Mouse (Mus musculus) ovary, adult 18-20 months (tissue): Measurements from ENCODE around the gene Grb10.
A peak's percentile ranks its signal among the peaks of the same experiment; 100 is the strongest.

ENCODE experiments used
- DNase-seq: peaks from one replicate; pipeline ENCODE4 v3.0.0; 2022; ENCODE audit warnings: low spot score, mixed read lengths

The Grb10 gene

GRCm38 (mm10) chr11:11967519-11967918 is 71.0 kb downstream of the Grb10 start:
- no peak for DNase-seq

GRCm38 (mm10) chr11:11966220-11966619 is 72.3 kb downstream of the Grb10 start:
- DNase-seq: no peak

GRCm38 (mm10) chr11:11965501-11966125 is 72.9 kb downstream of the Grb10 start:
- peak; percentile 18 for DNase-seq

GRCm38 (mm10) chr11:11964729-11965128 is 73.8 kb downstream of the Grb10 start:
- DNase-seq: no peak

- DNase-seq: no peak
Observed at GRCm38 (mm10) chr11:11963587-11963986, 74.9 kb downstream of the Grb10 start.

GRCm38 (mm10) chr11:11963065-11963464 is 75.4 kb downstream of the Grb10 start:
- no peak for DNase-seq

GRCm38 (mm10) chr11:11962629-11962954 is 75.9 kb downstream of the Grb10 start:
- no peak for DNase-seq

- no peak for DNase-seq
Observed at GRCm38 (mm10) chr11:11961917-11962628, 76.4 kb downstream of the Grb10 start.

- DNase-seq: no peak
Observed at GRCm38 (mm10) chr11:11960858-11961257, 77.6 kb downstream of the Grb10 start.

- DNase-seq: no peak
Observed at GRCm38 (mm10) chr11:11960227-11960626, 78.3 kb downstream of the Grb10 start.

GRCm38 (mm10) chr11:11958479-11958878 is 80.0 kb downstream of the Grb10 start:
- DNase-seq: no peak

- DNase-seq: no peak
Observed at GRCm38 (mm10) chr11:11958061-11958361, 80.5 kb downstream of the Grb10 start.

- no peak for DNase-seq
Observed at GRCm38 (mm10) chr11:11957211-11958060, 81.0 kb downstream of the Grb10 start.

- DNase-seq: no peak
Observed at GRCm38 (mm10) chr11:11955783-11956182, 82.7 kb downstream of the Grb10 start.

- DNase-seq: no peak
Observed at GRCm38 (mm10) chr11:11954606-11955005, 83.9 kb downstream of the Grb10 start.

GRCm38 (mm10) chr11:11954115-11954438 is 84.4 kb downstream of the Grb10 start:
- no peak for DNase-seq

- no peak for DNase-seq
Observed at GRCm38 (mm10) chr11:11953364-11954114, 84.9 kb downstream of the Grb10 start.

GRCm38 (mm10) chr11:11952569-11952968 is 85.9 kb downstream of the Grb10 start:
- DNase-seq: no peak

GRCm38 (mm10) chr11:11948988-11949365 is 89.5 kb downstream of the Grb10 start:
- DNase-seq: no peak

- no peak for DNase-seq
Observed at GRCm38 (mm10) chr11:11948321-11948987, 90.0 kb downstream of the Grb10 start.

- DNase-seq: no peak
Observed at GRCm38 (mm10) chr11:11947857-11948256, 90.6 kb downstream of the Grb10 start.

GRCm38 (mm10) chr11:11945766-11946165 is 92.7 kb downstream of the Grb10 start:
- no peak for DNase-seq
